Mouse (Mus musculus) brain, embryonic 14.5 days (tissue): ENCODE measurements around the gene Vapa.

ENCODE experiments used
- CTCF ChIP-seq: fragments of 200-500 bp; IDR thresholded peaks from 2 replicates; pipeline ENCODE4 v1.5.1; 2012; ENCODE audit warnings: inconsistent platforms, mild to moderate bottlenecking, moderate library complexity, borderline replicate concordance; ENCODE audit not compliant: insufficient read depth, insufficient read length; ENCODE audit errors: extremely low read depth
- POLR2A ChIP-seq: fragments of 200-500 bp; IDR thresholded peaks from 2 replicates; pipeline ENCODE4 v1.6.1; 2012; ENCODE audit warnings: mild to moderate bottlenecking, inconsistent platforms, borderline replicate concordance; ENCODE audit not compliant: poor library complexity, insufficient read depth, insufficient read length, severe bottlenecking; ENCODE audit errors: extremely low read depth

GRCm38 (mm10) chr17:65574850-65575249, 38.5 kb downstream of the Vapa start:
- TF ChIP-seq POLR2A (no peak), CTCF (no peak)
